Mouse (Mus musculus) CH12.LX (cell line): ENCODE measurements at regions not wholly inside any gene's neighbourhood (a gene's known extent, or its start where the extent isn't known, plus 50 kb on each side); places are given as distances from the start of the nearest gene placed in this dataset.

Experiments used
- DNase-seq: peaks from one replicate; pipeline ENCODE4 v3.0.0-alpha.2; 2013; ENCODE audit errors: extremely low read depth
- H3K27ac ChIP-seq: 2 replicates; pipeline ENCODE4 v1.5.1; 2012; ENCODE audit warnings: low read depth, mild to moderate bottlenecking, control low read depth, moderate library complexity; ENCODE audit not compliant: insufficient read depth
- H3K27me3 ChIP-seq: replicated peaks from 2 replicates; pipeline ENCODE3; 2012; ENCODE audit warnings: inconsistent platforms
- H3K36me3 ChIP-seq, 2 experiments: replicated peaks in 1 of 2; 2 replicates each; pipeline versions ENCODE3 to v1.6.1; 2012; ENCODE audit warnings: inconsistent platforms in 1 of 2, low read length in 1 of 2, mild to moderate bottlenecking in 1 of 2, mixed read lengths in 1 of 2, moderate library complexity in 1 of 2; ENCODE audit not compliant: control insufficient read depth in 1 of 2, insufficient read depth in 1 of 2
- H3K4me1 ChIP-seq, 2 experiments: 2 replicates each; pipeline ENCODE4 v1.6.1; 2012; ENCODE audit warnings: inconsistent platforms in 1 of 2, moderate library complexity in 1 of 2; ENCODE audit not compliant: insufficient read depth in 2 of 2, control insufficient read depth in 1 of 2
- H3K4me2 ChIP-seq: 2 replicates; pipeline ENCODE4 v1.6.1; 2012; ENCODE audit warnings: low read depth, mild to moderate bottlenecking, control low read depth; ENCODE audit not compliant: poor library complexity, insufficient read depth, severe bottlenecking
- H3K4me3 ChIP-seq, 3 experiments: fragments of 150-350 bp in 1 of 3; sonication (generic) in 1 of 3; replicated peaks in 1 of 3; 2 replicates each; pipeline versions ENCODE3 to v1.5.1; 2011 to 2012; ENCODE audit warnings: low read depth in 2 of 3, low read length in 2 of 3, mild to moderate bottlenecking in 2 of 3, moderate library complexity in 2 of 3, control low read depth in 1 of 3, improper control_type of control experiment in 1 of 3, inconsistent platforms in 1 of 3, mixed read lengths in 1 of 3; ENCODE audit not compliant: poor library complexity in 1 of 3
- H3K79me2 ChIP-seq: replicated peaks from 2 replicates; pipeline ENCODE4 v1.6.1; 2012; ENCODE audit warnings: mild to moderate bottlenecking, moderate library complexity; ENCODE audit not compliant: control insufficient read depth, poor library complexity, insufficient read depth, severe bottlenecking; ENCODE audit errors: extremely low read depth
- H3K9ac ChIP-seq: 2 replicates; pipeline ENCODE4 v1.6.1; 2012; ENCODE audit warnings: low read depth, mild to moderate bottlenecking, control low read depth, moderate library complexity; ENCODE audit not compliant: insufficient read depth
- H3K9me3 ChIP-seq: replicated peaks from 2 replicates; pipeline ENCODE3; 2012; ENCODE audit warnings: low read length, inconsistent platforms, mixed read lengths
- CHD1 ChIP-seq: IDR thresholded peaks from 2 replicates; pipeline ENCODE4 v1.6.1; 2012; ENCODE audit warnings: low read depth, low read length, improper control_type of control experiment, inconsistent platforms
- CTCF ChIP-seq, 2 experiments: IDR thresholded peaks in 1 of 2; conservative IDR thresholded peaks in 1 of 2; 2 replicates each; pipeline ENCODE4 v1.5.1; 2011 to 2012; ENCODE audit warnings: low read depth in 2 of 2, low read length in 2 of 2, improper control_type of control experiment in 1 of 2, inconsistent platforms in 1 of 2, mild to moderate bottlenecking in 1 of 2, moderate library complexity in 1 of 2
- HCFC1 ChIP-seq: IDR thresholded peaks from 2 replicates; pipeline ENCODE4 v1.6.1; 2012; ENCODE audit warnings: low read depth, mild to moderate bottlenecking, inconsistent platforms, low read length, improper control_type of control experiment
- KAT2A ChIP-seq: IDR thresholded peaks from 2 replicates; pipeline ENCODE4 v1.6.1; 2012; ENCODE audit warnings: low read length, improper control_type of control experiment, inconsistent platforms; ENCODE audit not compliant: insufficient replicate concordance
- MAFK ChIP-seq: IDR thresholded peaks from 2 replicates; pipeline ENCODE4 v1.6.1; 2011; ENCODE audit warnings: low read length, improper control_type of control experiment; ENCODE audit not compliant: insufficient replicate concordance
- MAX ChIP-seq: IDR thresholded peaks from 2 replicates; pipeline ENCODE4 v1.6.1; 2011; ENCODE audit warnings: low read length, improper control_type of control experiment
- MEF2A ChIP-seq: IDR thresholded peaks from 2 replicates; pipeline ENCODE4 v1.6.1; 2014; ENCODE audit warnings: low read depth, mild to moderate bottlenecking, inconsistent platforms, low read length, improper control_type of control experiment, borderline replicate concordance
- MXI1 ChIP-seq: IDR thresholded peaks from 2 replicates; pipeline ENCODE4 v1.6.1; 2011; ENCODE audit warnings: mild to moderate bottlenecking, low read depth, low read length, improper control_type of control experiment
- SMC3 ChIP-seq: IDR thresholded peaks from 2 replicates; pipeline ENCODE4 v1.6.1; 2011; ENCODE audit warnings: low read depth, low read length, improper control_type of control experiment
- TBP ChIP-seq: conservative IDR thresholded peaks from 2 replicates; pipeline ENCODE4 v1.6.1; 2011; ENCODE audit warnings: low read depth, low read length, improper control_type of control experiment
- UBTF ChIP-seq: IDR thresholded peaks from 2 replicates; pipeline ENCODE4 v1.6.1; 2012; ENCODE audit warnings: low read depth, mild to moderate bottlenecking, inconsistent platforms, low read length, improper control_type of control experiment, moderate library complexity
- USF1 ChIP-seq: IDR thresholded peaks from 2 replicates; pipeline ENCODE4 v1.6.1; 2014; ENCODE audit warnings: low read depth, mild to moderate bottlenecking, inconsistent platforms, low read length, improper control_type of control experiment
- USF2 ChIP-seq: conservative IDR thresholded peaks from 2 replicates; pipeline ENCODE4 v1.6.1; 2011; ENCODE audit warnings: low read depth, low read length, improper control_type of control experiment
- ZC3H11A ChIP-seq: IDR thresholded peaks from 2 replicates; pipeline ENCODE4 v1.6.1; 2012; ENCODE audit warnings: low read depth, mild to moderate bottlenecking, inconsistent platforms, low read length, improper control_type of control experiment
- ZKSCAN1 ChIP-seq: IDR thresholded peaks from 2 replicates; pipeline ENCODE4 v1.6.1; 2012; ENCODE audit warnings: low read depth, inconsistent platforms, low read length, improper control_type of control experiment, borderline replicate concordance
- ZNF384 ChIP-seq: IDR thresholded peaks from 2 replicates; pipeline ENCODE4 v1.6.1; 2012; ENCODE audit warnings: low read depth, low read length, improper control_type of control experiment, inconsistent platforms
- dilution Hi-C: fragments of 300-500 bp; cut with MboI; formaldehyde crosslinking; loops from 2 replicates; pipeline ENCODE4 v1.14.3; 2020; ENCODE audit warnings: low sequenced_read_pairs; ENCODE audit not compliant: extremely low pct_unique_long_range_greater_than_20kb, extremely low pct_ligation_motif_present
- in situ Hi-C: fragments of 300-500 bp; cut with MboI; formaldehyde crosslinking; loops from 3 replicates; pipeline ENCODE4 v1.14.3; 2019; ENCODE audit warnings: low sequenced_read_pairs, low pct_ligation_motif_present, low pct_unique_long_range_greater_than_20kb, mixed read lengths

GRCm38 (mm10) chr6:16964362-16964761, 66.1 kb upstream of the Tfec start:
- Histone ChIP-seq H3K4me2 (no peak overlapping the region), H3K36me3 (no peaks in the 10 kb centered on the region), H3K27ac (no peak overlapping the region), H3K27me3 (no peaks in the 10 kb centered on the region), H3K4me3 (no peak overlapping the region), H3K9me3 (no peaks in the 10 kb centered on the region)
- peak; percentile 29 for DNase-seq
- TF ChIP-seq MXI1, result no peak
- TF ChIP-seq, all 38 proteins: peak for 0
- H3K9ac ChIP-seq, result no peak overlapping the region
- H3K4me1 ChIP-seq, result peaks cover 2 to 21% of the 10 kb centered on the region in 2 experiments; a peak in 3 of 4 replicates
- in situ Hi-C loops, result no loop called here
- no peaks in the 10 kb centered on the region for H3K79me2 ChIP-seq
- dilution Hi-C loops, result no loop called here

- H3K36me3 ChIP-seq, result no peaks in the 10 kb centered on the region
- no peak overlapping the region for H3K4me2 ChIP-seq
- H3K4me3 ChIP-seq, result no peak overlapping the region
- peaks cover 2 to 21% of the 10 kb centered on the region in 2 experiments; a peak in 3 of 4 replicates for H3K4me1 ChIP-seq
- H3K27ac ChIP-seq, result no peak overlapping the region
- dilution Hi-C loops, result no loop called here
- H3K9ac ChIP-seq, result no peak overlapping the region
- DNase-seq, result peak; percentile 34
- H3K9me3 ChIP-seq, result no peaks in the 10 kb centered on the region
- H3K79me2 ChIP-seq, result no peaks in the 10 kb centered on the region
- H3K27me3 ChIP-seq, result no peaks in the 10 kb centered on the region
- in situ Hi-C loops, result no loop called here
- no peak for TF ChIP-seq TBP
- TF ChIP-seq USF2, result no peak
- no peak for TF ChIP-seq USF1
- TF ChIP-seq ZKSCAN1, result no peak
- TF ChIP-seq KAT2A, result no peak
- TF ChIP-seq MXI1, result no peak
- TF ChIP-seq CTCF (conservative IDR thresholded peaks at IDR 0.05 in 1 of 2, IDR thresholded peaks at IDR 0.05 in 1 of 2; ENCODE audit: low read depth in 2 of 2, low read length in 2 of 2), result no peak
- TF ChIP-seq UBTF, result no peak
- no peak for TF ChIP-seq HCFC1
- no peak for TF ChIP-seq MAX
- TF ChIP-seq, all 38 proteins: peak for 0
Measured at GRCm38 (mm10) chr6:16963958-16964357, 65.7 kb upstream of the Tfec start.

- Histone ChIP-seq H3K36me3 (no peaks in the 10 kb centered on the region), H3K4me3 (no peak overlapping the region), H3K4me1 (peaks cover 0 to 2% of the 10 kb centered on the region in 2 experiments; a peak in 1 of 4 replicates), H3K79me2 (no peaks in the 10 kb centered on the region), H3K27ac (no peak overlapping the region), H3K9ac (no peak overlapping the region), H3K4me2 (no peak overlapping the region), H3K9me3 (no peaks in the 10 kb centered on the region), H3K27me3 (no peaks in the 10 kb centered on the region)
- DNase-seq, result no peak
- TF ChIP-seq ZNF384 (no peak), MAFK (no peak), MEF2A (no peak), SMC3 (no peak), ZC3H11A (no peak), CHD1 (no peak)
- dilution Hi-C loops (no loop called here), in situ Hi-C loops (no loop called here)
Measured at GRCm38 (mm10) chr6:16958102-16958501, 59.9 kb upstream of the Tfec start.
